Comparison of ENCODE assay signal across 8 mouse cellular contexts in the genomic region with DNA sequence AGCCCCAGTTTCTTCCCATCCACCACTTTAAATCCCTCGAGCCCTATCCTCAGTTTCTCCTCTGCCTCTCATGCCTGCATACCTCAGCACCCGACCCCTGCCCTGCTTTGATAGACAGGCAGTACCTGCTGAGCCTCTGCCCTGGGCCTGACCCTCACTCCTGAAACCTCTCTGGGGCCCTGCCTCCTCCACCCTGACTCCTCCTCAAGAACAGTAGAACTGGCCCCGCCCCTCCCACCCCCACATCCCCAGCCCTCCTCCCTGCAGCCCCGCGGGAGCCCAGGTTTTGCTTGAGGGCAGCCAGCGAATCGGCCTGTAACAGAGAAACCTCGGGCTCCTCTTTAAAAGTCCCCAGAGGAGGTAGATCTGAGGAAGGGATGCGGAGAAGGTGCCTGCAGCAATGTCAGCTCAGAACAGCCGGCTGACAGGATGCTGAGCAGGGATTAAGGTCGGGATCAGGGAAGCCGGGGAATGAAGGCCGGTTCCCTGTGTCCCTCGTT. TPM values are rescaled to one million over a fixed set of nuclear protein-coding genes. Genes with fewer than 3 reads are reported as not detected.
DNase-seq lines count a peak whose midpoint lies in the region; ATAC-seq and TF ChIP-seq lines count a peak whose summit lies in the region.

No protein-coding gene starts in this region.

- 4% methylated on average over 14 of the region's 14 CpGs for WGBS in kidney, postnatal 0 days
- 1% methylated on average over 14 of the region's 14 CpGs for WGBS in forebrain, embryonic 13.5 days
- 9% methylated on average over 14 of the region's 14 CpGs for WGBS in lung, embryonic 14.5 days

- no peak overlapping the region; the same call in 1 of the 2 replicates for H3K4me2 ChIP-seq in kidney, postnatal 0 days (ENCODE audit: low read length)
- H3K4me2 ChIP-seq in forebrain, embryonic 13.5 days: peak overlapping the region; percentile 41
- H3K4me2 ChIP-seq in lung, embryonic 14.5 days: peak overlapping the region; percentile 50

- H3K4me1 ChIP-seq in kidney, postnatal 0 days (replicated peaks; ENCODE audit: insufficient read depth, low read length): no peaks in the 10 kb centered on the region
- H3K4me1 ChIP-seq in forebrain, embryonic 13.5 days: peaks cover 29% of the 10 kb centered on the region
- peaks cover 6% of the 10 kb centered on the region; the same call in 1 of the 2 replicates for H3K4me1 ChIP-seq in lung, embryonic 14.5 days (ENCODE audit: insufficient read depth)

- H3K27ac ChIP-seq in kidney, postnatal 0 days: no peak overlapping the region
- H3K27ac ChIP-seq in forebrain, embryonic 13.5 days: no peak overlapping the region
- peak overlapping the region; percentile 69 for H3K27ac ChIP-seq in lung, embryonic 14.5 days (ENCODE audit: low read depth)

- 0 out of 2 replicates have a peak, but pooled peaks have one; percentile 54 for ATAC-seq in kidney, postnatal 0 days (replicated peaks; ENCODE audit: low FRiP score, low read depth)
- ATAC-seq in forebrain, embryonic 13.5 days: no peak
- ATAC-seq in lung, embryonic 14.5 days (ENCODE audit: insufficient read depth): peak; percentile 76

- TF ChIP-seq CTCF in kidney, postnatal 0 days (IDR thresholded peaks at IDR 0.05; ENCODE audit: low read depth): no peak
- no peak for TF ChIP-seq CTCF in lung, embryonic 14.5 days (IDR thresholded peaks at IDR 0.05; ENCODE audit: low read depth)

- DNase-seq in kidney, postnatal 0 days (ENCODE audit: low spot score): peak; percentile 51
- no peak for DNase-seq in kidney, postnatal 25 days
- peak; percentile 35 for DNase-seq in lung, embryonic 14.5 days
- peak; percentile 70 to 72 for DNase-seq in spleen, postnatal 36 days (ENCODE audit: low spot score in 2 of 2)
- no peak for DNase-seq in layer of hippocampus, postnatal 14 days (ENCODE audit: low spot score in 2 of 2)
- no peak for DNase-seq in right cerebral cortex, postnatal 14 days
- DNase-seq in right cerebral cortex, postnatal 10 days (ENCODE audit: low spot score in 2 of 2): no peak

- H3K36me3 ChIP-seq in kidney, postnatal 0 days (ENCODE audit: insufficient read depth, low read length): no peaks in the 10 kb centered on the region
- no peaks in the 10 kb centered on the region for H3K36me3 ChIP-seq in forebrain, embryonic 13.5 days (ENCODE audit: poor library complexity, severe bottlenecking)
- no peaks in the 10 kb centered on the region for H3K36me3 ChIP-seq in lung, embryonic 14.5 days (ENCODE audit: insufficient read depth)

- no peaks in the 10 kb centered on the region for H3K27me3 ChIP-seq in kidney, postnatal 0 days (ENCODE audit: insufficient read depth, low read length)
- H3K27me3 ChIP-seq in forebrain, embryonic 13.5 days: peaks cover 44% of the 10 kb centered on the region
- no peaks in the 10 kb centered on the region for H3K27me3 ChIP-seq in lung, embryonic 14.5 days (ENCODE audit: insufficient read depth, low read length)

- no peaks in the 10 kb centered on the region for H3K9me3 ChIP-seq in kidney, postnatal 0 days (replicated peaks; ENCODE audit: low read length)
- no peaks in the 10 kb centered on the region for H3K9me3 ChIP-seq in forebrain, embryonic 13.5 days (replicated peaks)
- H3K9me3 ChIP-seq in lung, embryonic 14.5 days (ENCODE audit: low read depth, low read length): no peaks in the 10 kb centered on the region

- H3K4me3 ChIP-seq in kidney, postnatal 0 days (replicated peaks; ENCODE audit: low read depth, low read length): no peak overlapping the region
- H3K4me3 ChIP-seq in forebrain, embryonic 13.5 days: no peak overlapping the region
- no peak overlapping the region for H3K4me3 ChIP-seq in lung, embryonic 14.5 days (ENCODE audit: low read depth, low read length)

- H3K9ac ChIP-seq in kidney, postnatal 0 days (ENCODE audit: low read depth, low read length): no peak overlapping the region
- peak overlapping the region; percentile 49; the same call in 1 of the 2 replicates for H3K9ac ChIP-seq in forebrain, embryonic 13.5 days
- H3K9ac ChIP-seq in lung, embryonic 14.5 days: peak overlapping the region; percentile 25; the same call in 1 of the 2 replicates

RNA-seq across cellular contexts. Expression of gene Foxp4, which starts 22.5 kb away (rescaled TPM):
- polyA plus RNA-seq in kidney, postnatal 0 days (2015; fragmentation: Nextera tagmentation; extraction: Ambion mirVana): 7.7 and 9.5 TPM in 2 replicates
- polyA plus RNA-seq in forebrain, embryonic 13.5 days (2015; fragmentation: Nextera tagmentation; extraction: Ambion mirVana): 13.4 and 15.6 TPM in 2 replicates
- 37.2 and 42.2 TPM in 2 replicates for polyA plus RNA-seq in lung, embryonic 14.5 days (2014; fragmentation: Nextera tagmentation; extraction: Ambion mirVana)
- 10 to 100 TPM; 43.4 to 49.1 TPM for total RNA-seq in layer of hippocampus, postnatal 14 days (2021)

Comparison
In these comparisons a context has a peak if more than half of its experiments do, and no peak if none do; other contexts are left out.
1. DNase-seq: peak in kidney, postnatal 0 days (single experiment), lung, embryonic 14.5 days (single experiment) and spleen, postnatal 36 days (2 of 2); none in kidney, postnatal 25 days (0 of 2), layer of hippocampus, postnatal 14 days (0 of 2), right cerebral cortex, postnatal 14 days (single experiment) and right cerebral cortex, postnatal 10 days (0 of 2).